Mouse (Mus musculus): ENCODE measurements around the gene Rap1gds1. TPM values are rescaled to one million over a fixed set of nuclear protein-coding genes. Genes with fewer than 3 reads are reported as not detected.

Rap1gds1 gene
- polyA plus RNA-seq, 1 experiment from 2014 or later = 44.1 TPM

DNA sequence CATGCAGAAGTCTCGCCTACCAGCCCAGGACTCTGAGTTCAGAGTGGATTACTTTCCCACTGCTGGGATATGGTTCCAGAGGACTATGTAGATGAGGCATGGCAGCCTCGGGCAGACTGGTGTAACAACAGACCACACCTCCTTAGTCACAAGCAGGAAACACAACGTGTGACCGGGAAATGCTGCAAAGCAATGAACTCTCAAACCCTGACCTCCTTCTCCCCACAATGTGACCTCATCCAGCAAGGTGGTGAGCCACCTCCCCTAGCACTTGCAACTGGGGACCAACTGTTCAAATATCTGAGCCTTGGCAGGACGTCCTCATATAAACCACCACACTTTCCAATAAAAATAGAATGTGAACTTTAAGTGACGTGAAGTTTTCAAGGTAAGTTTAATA lies 41.8 kb downstream of the Rap1gds1 start:
- no peaks in the 10 kb centered on the region for H3K9me3 ChIP-seq (ENCODE audit: control insufficient read depth, low read length)
- no peak overlapping the region for H3K9ac ChIP-seq (ENCODE audit: low read depth, low read length)
- H3K4me3 ChIP-seq (ENCODE audit: low read depth, low read length) = no peak overlapping the region
- DNase-seq (ENCODE audit: low spot score) (no peak), ATAC-seq (replicated peaks; ENCODE audit: low FRiP score) (no peak)
- WGBS = 72% methylated on average over 6 of the region's 6 CpGs
- no peak overlapping the region for H3K4me2 ChIP-seq
- H3K36me3 ChIP-seq (ENCODE audit: control insufficient read depth, insufficient read depth, low read length) = no peaks in the 10 kb centered on the region
- no peaks in the 10 kb centered on the region for H3K27me3 ChIP-seq (replicated peaks; ENCODE audit: control insufficient read depth, insufficient read depth, low read length)
- H3K27ac ChIP-seq (ENCODE audit: low read depth, low read length) = no peak overlapping the region
- H3K4me1 ChIP-seq (replicated peaks; ENCODE audit: control insufficient read depth, insufficient read depth, low read length) = no peaks in the 10 kb centered on the region

DNA sequence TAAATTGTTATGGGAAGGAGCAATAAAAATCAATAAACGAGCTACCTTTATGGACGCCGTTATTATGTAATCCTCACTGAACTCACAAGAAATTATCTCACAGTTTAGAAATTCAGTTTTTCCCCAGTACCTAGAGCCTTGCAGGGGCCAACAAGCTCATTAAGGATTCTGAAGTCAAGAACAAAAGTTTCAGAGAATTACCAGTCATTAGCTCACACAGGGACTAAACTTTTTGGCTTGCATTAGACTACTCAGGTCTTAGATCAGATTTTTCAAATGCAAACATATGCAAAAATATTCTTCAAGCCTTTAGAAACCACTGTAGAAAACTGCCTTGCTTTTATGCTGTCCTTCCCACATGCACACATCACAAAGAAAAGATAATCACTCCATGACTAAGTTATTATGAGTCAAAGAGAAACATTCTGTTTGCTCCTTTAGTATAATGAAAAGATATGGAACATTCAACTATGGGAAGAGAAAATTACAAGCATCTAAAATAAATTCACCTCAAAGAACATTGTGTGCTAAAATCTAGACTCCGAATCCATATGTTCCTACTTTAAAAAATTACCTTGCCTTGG lies 44.3 kb downstream of the Rap1gds1 start:
- H3K9me3 ChIP-seq (ENCODE audit: control insufficient read depth, low read length) = no peaks in the 10 kb centered on the region
- H3K27ac ChIP-seq (ENCODE audit: low read depth, low read length) = no peak overlapping the region
- H3K4me2 ChIP-seq = no peak overlapping the region
- no peaks in the 10 kb centered on the region for H3K4me1 ChIP-seq (replicated peaks; ENCODE audit: control insufficient read depth, insufficient read depth, low read length)
- no peaks in the 10 kb centered on the region for H3K27me3 ChIP-seq (replicated peaks; ENCODE audit: control insufficient read depth, insufficient read depth, low read length)
- no peak overlapping the region for H3K4me3 ChIP-seq (ENCODE audit: low read depth, low read length)
- DNase-seq (ENCODE audit: low spot score) (no peak), ATAC-seq (replicated peaks; ENCODE audit: low FRiP score) (no peak)
- H3K9ac ChIP-seq (ENCODE audit: low read depth, low read length) = no peak overlapping the region
- 90% methylated on average over 4 of the region's 4 CpGs for WGBS
- H3K36me3 ChIP-seq (ENCODE audit: control insufficient read depth, insufficient read depth, low read length) = no peaks in the 10 kb centered on the region

- H3K4me3 ChIP-seq (ENCODE audit: low read depth, low read length) = no peak overlapping the region
- DNase-seq (ENCODE audit: low spot score) = no peak
- H3K36me3 ChIP-seq (ENCODE audit: control insufficient read depth, insufficient read depth, low read length) = no peaks in the 10 kb centered on the region
These were observed 49.9 kb downstream of the Rap1gds1 start for GRCm38 (mm10) chr3:139025077-139025476.

DNA sequence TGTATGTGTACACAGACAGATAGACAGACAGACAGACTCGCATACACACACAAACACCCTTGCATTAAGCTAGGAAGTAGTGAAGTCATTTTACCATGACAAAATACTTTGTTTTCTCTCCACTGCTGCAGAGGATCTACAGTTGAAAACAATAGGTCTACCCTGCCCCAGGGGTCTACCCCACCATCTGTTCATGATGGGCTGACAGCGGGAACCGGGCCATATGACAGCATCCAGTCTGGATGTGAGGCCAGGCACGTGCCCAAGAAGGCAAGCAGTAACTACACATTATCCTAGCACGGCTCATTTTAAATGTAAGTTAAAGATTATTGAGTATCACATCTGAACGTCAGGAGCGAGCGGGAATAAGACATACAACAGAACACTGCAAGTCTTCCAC lies 51.4 kb downstream of the Rap1gds1 start:
- Histone ChIP-seq H3K27ac (ENCODE audit: low read depth, low read length) (no peak overlapping the region), H3K36me3 (ENCODE audit: control insufficient read depth, insufficient read depth, low read length) (no peaks in the 10 kb centered on the region), H3K4me2 (no peak overlapping the region), H3K4me1 (replicated peaks; ENCODE audit: control insufficient read depth, insufficient read depth, low read length) (no peaks in the 10 kb centered on the region), H3K9me3 (ENCODE audit: control insufficient read depth, low read length) (no peaks in the 10 kb centered on the region), H3K9ac (ENCODE audit: low read depth, low read length) (no peak overlapping the region), H3K4me3 (ENCODE audit: low read depth, low read length) (no peak overlapping the region), H3K27me3 (replicated peaks; ENCODE audit: control insufficient read depth, insufficient read depth, low read length) (no peaks in the 10 kb centered on the region)
- no peak for DNase-seq (ENCODE audit: low spot score)
- 85% methylated on average over 8 of the region's 8 CpGs for WGBS
- ATAC-seq (replicated peaks; ENCODE audit: low FRiP score) = no peak

More at GRCm38 (mm10) chr3:139025077-139025476, 49.9 kb downstream of the Rap1gds1 start:
- Histone ChIP-seq H3K4me2 (no peak overlapping the region), H3K9me3 (ENCODE audit: control insufficient read depth, low read length) (no peaks in the 10 kb centered on the region), H3K4me1 (replicated peaks; ENCODE audit: control insufficient read depth, insufficient read depth, low read length) (no peaks in the 10 kb centered on the region), H3K27me3 (replicated peaks; ENCODE audit: control insufficient read depth, insufficient read depth, low read length) (no peaks in the 10 kb centered on the region), H3K9ac (ENCODE audit: low read depth, low read length) (no peak overlapping the region), H3K27ac (ENCODE audit: low read depth, low read length) (no peak overlapping the region)
- WGBS = 69% methylated on average over 5 of the region's 5 CpGs
- no peak for ATAC-seq (replicated peaks; ENCODE audit: low FRiP score)

- H3K9ac ChIP-seq (ENCODE audit: low read depth, low read length) = no peak overlapping the region
- ATAC-seq (replicated peaks; ENCODE audit: low FRiP score) (no peak), DNase-seq (ENCODE audit: low spot score) (no peak)
- no peak overlapping the region for H3K4me2 ChIP-seq
- no peaks in the 10 kb centered on the region for H3K4me1 ChIP-seq (replicated peaks; ENCODE audit: control insufficient read depth, insufficient read depth, low read length)
- no peaks in the 10 kb centered on the region for H3K36me3 ChIP-seq (ENCODE audit: control insufficient read depth, insufficient read depth, low read length)
- H3K9me3 ChIP-seq (ENCODE audit: control insufficient read depth, low read length) = no peaks in the 10 kb centered on the region
- H3K4me3 ChIP-seq (ENCODE audit: low read depth, low read length) = no peak overlapping the region
- 72% methylated on average over 9 of the region's 9 CpGs for WGBS
- H3K27me3 ChIP-seq (replicated peaks; ENCODE audit: control insufficient read depth, insufficient read depth, low read length) = no peaks in the 10 kb centered on the region
- no peak overlapping the region for H3K27ac ChIP-seq (ENCODE audit: low read depth, low read length)
These were observed 62.6 kb downstream of the Rap1gds1 start for GRCm38 (mm10) chr3:139012352-139012751.

GRCm38 (mm10) chr3:139005669-139006068 lies 69.3 kb downstream of the Rap1gds1 start:
- ATAC-seq (replicated peaks; ENCODE audit: low FRiP score) (no peak), DNase-seq (ENCODE audit: low spot score) (no peak)
- Histone ChIP-seq H3K27me3 (replicated peaks; ENCODE audit: control insufficient read depth, insufficient read depth, low read length) (no peaks in the 10 kb centered on the region), H3K4me2 (no peak overlapping the region), H3K4me3 (ENCODE audit: low read depth, low read length) (no peak overlapping the region), H3K9ac (ENCODE audit: low read depth, low read length) (no peak overlapping the region), H3K9me3 (ENCODE audit: control insufficient read depth, low read length) (no peaks in the 10 kb centered on the region), H3K27ac (ENCODE audit: low read depth, low read length) (no peak overlapping the region), H3K4me1 (replicated peaks; ENCODE audit: control insufficient read depth, insufficient read depth, low read length) (no peaks in the 10 kb centered on the region), H3K36me3 (ENCODE audit: control insufficient read depth, insufficient read depth, low read length) (no peaks in the 10 kb centered on the region)

DNA sequence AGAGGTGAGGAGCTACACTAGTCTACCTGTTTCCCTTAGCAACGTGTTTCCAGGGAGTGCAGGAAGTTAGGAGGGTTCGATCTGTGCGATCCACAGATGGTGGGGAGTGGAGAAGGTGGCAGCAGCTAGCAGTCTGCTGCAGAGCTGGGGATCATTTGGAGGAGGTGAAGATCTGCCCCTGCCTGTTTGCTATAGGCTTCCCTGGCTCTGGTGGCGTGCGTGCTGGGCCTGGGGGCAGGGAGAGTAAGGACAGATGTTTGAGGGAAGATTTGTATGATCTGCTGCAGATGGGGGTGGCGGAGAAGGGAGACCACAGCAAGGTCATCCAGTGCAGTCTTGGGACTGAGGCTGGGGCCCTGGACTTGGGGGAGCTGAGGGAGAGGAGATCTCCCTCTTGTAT lies 72.2 kb downstream of the Rap1gds1 start:
- Histone ChIP-seq H3K4me3 (ENCODE audit: low read depth, low read length) (no peak overlapping the region), H3K27me3 (replicated peaks; ENCODE audit: control insufficient read depth, insufficient read depth, low read length) (no peaks in the 10 kb centered on the region), H3K27ac (ENCODE audit: low read depth, low read length) (no peak overlapping the region), H3K4me2 (no peak overlapping the region), H3K4me1 (replicated peaks; ENCODE audit: control insufficient read depth, insufficient read depth, low read length) (no peaks in the 10 kb centered on the region), H3K9me3 (ENCODE audit: control insufficient read depth, low read length) (no peaks in the 10 kb centered on the region), H3K36me3 (ENCODE audit: control insufficient read depth, insufficient read depth, low read length) (no peaks in the 10 kb centered on the region), H3K9ac (ENCODE audit: low read depth, low read length) (no peak overlapping the region)
- no peak for ATAC-seq (replicated peaks; ENCODE audit: low FRiP score)
- DNase-seq (ENCODE audit: low spot score) = no peak
- WGBS = 84% methylated on average over 6 of the region's 6 CpGs

DNA sequence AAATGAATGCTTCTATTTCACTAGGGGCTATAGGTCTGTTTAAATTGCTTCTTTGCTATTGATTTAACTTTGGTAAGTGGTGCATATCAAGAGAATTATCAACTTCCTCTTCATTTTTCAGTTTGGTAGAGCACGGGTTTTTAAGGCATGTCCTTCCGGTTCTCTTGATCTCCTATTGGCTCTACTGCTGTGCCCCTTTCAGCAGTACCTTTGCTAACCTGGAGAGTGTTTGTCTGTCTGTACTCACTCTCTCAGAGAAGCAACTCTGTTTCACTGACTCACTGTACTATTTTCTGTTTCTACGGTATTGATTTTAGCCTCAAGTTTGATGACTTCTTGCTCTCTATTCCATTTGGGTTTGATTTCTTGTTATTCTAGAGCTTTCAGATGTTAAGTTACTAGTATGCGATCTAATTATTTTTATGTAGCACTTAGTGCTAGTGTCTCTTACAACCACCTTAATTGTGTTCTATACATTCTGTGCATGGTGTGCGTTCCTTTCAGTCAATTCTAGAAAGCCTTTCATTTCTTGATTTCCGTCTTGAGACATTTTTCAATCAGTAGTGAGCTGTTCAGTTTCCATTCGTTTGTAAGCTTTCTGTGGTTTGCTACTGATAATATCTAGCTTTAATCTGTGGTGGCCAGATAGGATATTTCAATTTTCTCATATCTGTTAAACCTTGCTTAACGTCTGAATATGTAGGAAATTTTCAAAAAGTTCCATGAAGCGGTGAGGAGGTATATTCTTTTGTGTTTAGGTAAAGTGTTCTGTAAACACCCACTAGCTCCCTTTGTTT lies 74.7 kb downstream of the Rap1gds1 start:
- H3K4me1 ChIP-seq (replicated peaks; ENCODE audit: control insufficient read depth, insufficient read depth, low read length) = no peaks in the 10 kb centered on the region
- WGBS = 85% methylated on average over 9 of the region's 9 CpGs
- no peaks in the 10 kb centered on the region for H3K27me3 ChIP-seq (replicated peaks; ENCODE audit: control insufficient read depth, insufficient read depth, low read length)
- no peaks in the 10 kb centered on the region for H3K9me3 ChIP-seq (ENCODE audit: control insufficient read depth, low read length)
- peaks cover 9% of the 10 kb centered on the region; the same call in 1 of the 2 replicates for H3K36me3 ChIP-seq (ENCODE audit: control insufficient read depth, insufficient read depth, low read length)
- H3K4me2 ChIP-seq = no peak overlapping the region
- no peak overlapping the region for H3K9ac ChIP-seq (ENCODE audit: low read depth, low read length)
- H3K4me3 ChIP-seq (ENCODE audit: low read depth, low read length) = no peak overlapping the region
- no peak overlapping the region for H3K27ac ChIP-seq (ENCODE audit: low read depth, low read length)
- ATAC-seq (replicated peaks; ENCODE audit: low FRiP score) (no peak), DNase-seq (ENCODE audit: low spot score) (no peak)

- Histone ChIP-seq H3K9ac (ENCODE audit: low read depth, low read length) (no peak overlapping the region), H3K27me3 (replicated peaks; ENCODE audit: control insufficient read depth, insufficient read depth, low read length) (no peaks in the 10 kb centered on the region), H3K27ac (ENCODE audit: low read depth, low read length) (no peak overlapping the region), H3K36me3 (ENCODE audit: control insufficient read depth, insufficient read depth, low read length) (peaks cover 9% of the 10 kb centered on the region; the same call in 1 of the 2 replicates), H3K9me3 (ENCODE audit: control insufficient read depth, low read length) (no peaks in the 10 kb centered on the region), H3K4me2 (no peak overlapping the region), H3K4me3 (ENCODE audit: low read depth, low read length) (no peak overlapping the region), H3K4me1 (replicated peaks; ENCODE audit: control insufficient read depth, insufficient read depth, low read length) (no peaks in the 10 kb centered on the region)
- ATAC-seq (replicated peaks; ENCODE audit: low FRiP score) (no peak), DNase-seq (ENCODE audit: low spot score) (no peak)
- 75% methylated on average over 5 of the region's 5 CpGs for whole genome bisulfite sequencing
These were observed 81.5 kb downstream of the Rap1gds1 start for GRCm38 (mm10) chr3:138993473-138993872.

Measured in liver, embryonic 11.5 days (tissue).